Mouse (Mus musculus) limb, embryonic 10.5 days (tissue): Measurements from ENCODE around the gene Cux2. TPM values are rescaled to one million over a fixed set of nuclear protein-coding genes. Genes with fewer than 3 reads are reported as not detected.

Source experiments
- DNase-seq: peaks from one replicate; pipeline ENCODE4 v3.0.0-alpha.2; 2017; ENCODE audit warnings: low spot score
- H3K27ac ChIP-seq: fragments of 300-500 bp; sonication (generic); 2 replicates; pipeline ENCODE4 v1.5.1; 2016; ENCODE audit warnings: mild to moderate bottlenecking
- H3K27me3 ChIP-seq: fragments of 300-500 bp; sonication (generic); 2 replicates; pipeline ENCODE4 v1.6.1; 2016; ENCODE audit warnings: low read depth, mild to moderate bottlenecking; ENCODE audit not compliant: poor library complexity, severe bottlenecking
- H3K36me3 ChIP-seq: fragments of 300-500 bp; sonication (generic); 2 replicates; pipeline ENCODE4 v1.6.1; 2016; ENCODE audit warnings: mild to moderate bottlenecking, moderate library complexity
- H3K4me1 ChIP-seq: fragments of 300-500 bp; sonication (generic); 2 replicates; pipeline ENCODE4 v1.6.1; 2016
- H3K4me3 ChIP-seq: fragments of 300-500 bp; sonication (generic); 2 replicates; pipeline ENCODE4 v1.5.1; 2016; ENCODE audit warnings: mild to moderate bottlenecking, moderate library complexity
- H3K9me3 ChIP-seq: fragments of 300-500 bp; sonication (generic); replicated peaks from 2 replicates; pipeline ENCODE4 v1.6.1; 2016; ENCODE audit warnings: mild to moderate bottlenecking
- WGBS: fragments of 180-500 bp; shearing (Covaris S2); methylation state at CpG from one replicate; pipeline ENCODE4 v1.1.7; 2016; 5-methylcytosine and 5-hydroxymethylcytosine counted together
- polyA plus RNA-seq: library from polyadenylated mRNA; unstranded; fragments of >200 nt; fragmentation: Nextera tagmentation; extraction: Ambion mirVana; gene quantifications from 2 replicates; pipeline ENCODE4 v1.2.1, GENCODE M21; 2016

Gene Cux2
- polyA plus RNA-seq, 1 experiment from 2014 or later: 4.4 TPM

DNA sequence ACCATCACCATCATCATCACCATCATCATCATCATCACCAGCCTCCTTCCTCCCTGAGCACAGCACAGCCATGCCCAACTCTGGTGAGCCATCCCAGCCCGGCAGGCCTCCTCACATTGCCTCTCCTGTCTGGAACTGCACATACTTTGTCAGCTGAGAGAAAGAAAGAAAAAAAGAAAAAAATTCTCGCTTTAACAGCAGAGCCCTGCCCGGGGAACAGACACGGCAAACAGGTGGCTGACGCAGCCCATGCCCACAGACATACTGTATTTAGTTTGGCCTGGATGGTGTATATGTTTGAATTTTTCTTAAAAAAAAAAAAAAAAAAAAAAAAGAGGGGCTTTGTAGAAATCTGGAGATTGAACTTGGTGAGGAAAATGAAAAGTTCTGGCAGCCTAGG is 82.4 kb downstream of the Cux2 start:
- H3K27ac ChIP-seq: peak overlapping the region; percentile 77; the same call in 1 of the 2 replicates
- H3K4me3 ChIP-seq: no peak overlapping the region
- H3K27me3 ChIP-seq: 0 out of 2 replicates have a peak, but pooled peaks cover 4% of the 10 kb centered on the region
- DNase-seq: no peak
- H3K9me3 ChIP-seq: no peaks in the 10 kb centered on the region
- WGBS: 83% methylated on average over 5 of the region's 5 CpGs
- peaks cover 44% of the 10 kb centered on the region for H3K4me1 ChIP-seq
- H3K36me3 ChIP-seq: no peaks in the 10 kb centered on the region

DNA sequence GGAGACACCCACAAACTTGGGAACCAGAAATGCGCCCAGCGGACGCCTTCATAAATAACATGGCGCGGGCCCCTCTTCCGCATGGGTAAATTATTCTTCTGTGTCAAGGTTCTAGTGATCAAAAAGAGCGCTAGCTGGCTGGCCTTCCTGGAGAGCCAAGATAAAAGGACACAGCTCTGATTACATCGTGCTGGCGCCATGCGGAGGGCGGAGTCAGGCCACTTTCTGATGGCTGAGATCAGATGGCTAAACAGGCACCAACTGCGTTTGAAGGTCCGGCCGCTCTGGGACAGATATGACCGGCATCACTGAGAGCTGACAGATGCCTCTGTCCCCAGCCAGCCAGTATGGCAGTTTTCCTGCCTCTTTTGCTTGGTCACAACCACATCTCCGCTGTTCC is 83.0 kb downstream of the Cux2 start:
- peak overlapping the region; percentile 18 for H3K4me3 ChIP-seq
- 0 out of 2 replicates have a peak, but pooled peaks cover 4% of the 10 kb centered on the region for H3K27me3 ChIP-seq
- WGBS: 16% methylated on average over 16 of the region's 16 CpGs
- peak overlapping the region; percentile 77 for H3K27ac ChIP-seq
- H3K9me3 ChIP-seq: no peaks in the 10 kb centered on the region
- no peaks in the 10 kb centered on the region for H3K36me3 ChIP-seq
- H3K4me1 ChIP-seq: peaks cover 40% of the 10 kb centered on the region
- peak; percentile 68 for DNase-seq

DNA sequence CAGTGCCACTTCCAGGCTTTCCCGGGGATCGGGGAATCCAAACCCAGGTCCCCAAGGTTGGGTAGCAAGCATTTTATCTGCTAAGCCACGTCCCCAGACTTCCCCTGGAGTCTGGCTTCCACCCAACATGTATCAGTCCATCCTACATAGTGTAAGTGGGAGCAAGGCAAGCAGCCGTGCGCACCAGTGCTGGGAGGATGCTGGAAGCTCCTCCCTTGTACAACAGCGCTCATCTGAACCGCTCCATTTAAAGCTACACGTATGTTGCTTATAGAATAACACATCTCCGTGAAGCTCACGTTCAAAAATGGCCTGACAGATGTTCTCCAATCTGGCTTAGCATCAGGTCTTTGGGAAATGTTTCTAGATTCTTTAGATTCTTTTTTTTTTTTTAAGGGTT is 86.9 kb downstream of the Cux2 start:
- no peak for DNase-seq
- 0 out of 2 replicates have a peak, but pooled peaks cover 4% of the 10 kb centered on the region for H3K27me3 ChIP-seq
- no peaks in the 10 kb centered on the region for H3K9me3 ChIP-seq
- 89% methylated on average over 10 of the region's 10 CpGs for WGBS
- H3K4me3 ChIP-seq: no peak overlapping the region
- peaks cover 40% of the 10 kb centered on the region for H3K4me1 ChIP-seq
- no peak overlapping the region for H3K27ac ChIP-seq
- H3K36me3 ChIP-seq: no peaks in the 10 kb centered on the region

DNA sequence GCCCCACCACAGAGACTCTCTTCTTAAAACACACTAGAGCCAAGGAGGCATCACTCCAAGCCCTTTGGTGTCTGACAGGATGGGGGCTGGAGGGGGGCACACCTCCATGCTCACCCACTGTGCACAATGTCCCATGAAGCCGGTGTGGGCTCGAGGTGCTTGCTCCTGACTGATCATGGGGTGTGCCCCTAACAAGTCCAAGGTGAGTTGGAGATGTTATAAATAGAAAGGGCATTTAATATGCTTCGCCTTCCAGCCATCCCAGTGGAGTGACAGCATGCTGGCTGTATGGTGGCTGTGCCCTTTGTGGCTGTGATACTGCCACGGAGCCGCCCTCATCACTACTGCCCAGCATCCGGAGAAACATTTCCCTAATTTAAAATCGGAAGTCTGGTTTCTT is 87.5 kb downstream of the Cux2 start:
- Histone ChIP-seq H3K27ac (no peak overlapping the region), H3K4me3 (no peak overlapping the region), H3K9me3 (no peaks in the 10 kb centered on the region), H3K27me3 (0 out of 2 replicates have a peak, but pooled peaks cover 4% of the 10 kb centered on the region), H3K36me3 (no peaks in the 10 kb centered on the region), H3K4me1 (peaks cover 43% of the 10 kb centered on the region)
- WGBS: 91% methylated on average over 7 of the region's 7 CpGs
- DNase-seq: no peak

DNA sequence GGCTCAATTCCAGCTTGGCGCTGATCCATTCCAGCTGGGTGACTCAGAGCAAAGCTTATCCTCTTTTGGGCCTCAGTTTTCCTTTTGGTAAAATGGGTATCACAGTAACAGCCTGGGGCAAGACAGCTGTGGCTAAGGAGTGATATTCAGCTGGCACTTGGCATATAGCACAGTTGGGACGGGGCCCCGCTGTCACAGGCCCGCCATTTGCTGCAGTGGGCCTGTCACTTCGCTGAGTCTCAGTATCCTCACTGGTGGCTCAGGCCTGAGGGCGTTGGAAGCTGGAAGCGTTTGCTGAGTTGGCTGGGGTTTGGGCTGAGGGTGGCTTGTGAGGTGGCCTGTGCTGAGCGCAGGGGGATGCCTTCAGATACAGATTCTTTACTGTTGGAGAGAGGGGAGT is 88.6 kb downstream of the Cux2 start:
- no peak overlapping the region for H3K4me3 ChIP-seq
- no peak overlapping the region for H3K27ac ChIP-seq
- H3K27me3 ChIP-seq: 0 out of 2 replicates have a peak, but pooled peaks cover 4% of the 10 kb centered on the region
- H3K9me3 ChIP-seq: no peaks in the 10 kb centered on the region
- no peak for DNase-seq
- 77% methylated on average over 8 of the region's 8 CpGs for WGBS
- no peaks in the 10 kb centered on the region for H3K36me3 ChIP-seq
- peaks cover 41% of the 10 kb centered on the region for H3K4me1 ChIP-seq

DNA sequence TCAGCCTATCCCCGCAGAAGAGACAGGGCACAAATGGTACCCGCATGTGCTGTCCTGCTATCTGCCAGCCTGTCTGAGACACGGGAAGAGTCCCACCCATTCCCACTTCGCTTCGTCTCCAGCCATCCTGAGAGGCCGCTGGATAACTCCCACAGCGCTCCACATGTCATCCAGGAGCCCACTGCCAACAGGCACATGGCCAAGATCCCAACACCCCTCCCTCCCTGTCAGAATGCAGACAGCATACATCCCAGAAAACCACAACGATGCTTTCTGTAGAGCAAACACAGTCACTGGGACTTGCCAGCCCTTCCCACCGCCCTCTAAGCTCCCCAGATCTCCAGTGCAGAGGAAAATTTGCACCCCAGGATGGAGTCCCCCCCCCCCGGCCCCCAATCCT is 90.2 kb downstream of the Cux2 start:
- Histone ChIP-seq H3K36me3 (no peaks in the 10 kb centered on the region), H3K4me1 (peaks cover 39% of the 10 kb centered on the region), H3K9me3 (no peaks in the 10 kb centered on the region), H3K27ac (no peak overlapping the region; the same call in 1 of the 2 replicates), H3K4me3 (no peak overlapping the region), H3K27me3 (0 out of 2 replicates have a peak, but pooled peaks cover 4% of the 10 kb centered on the region)
- no peak for DNase-seq
- WGBS: 80% methylated on average over 10 of the region's 10 CpGs

DNA sequence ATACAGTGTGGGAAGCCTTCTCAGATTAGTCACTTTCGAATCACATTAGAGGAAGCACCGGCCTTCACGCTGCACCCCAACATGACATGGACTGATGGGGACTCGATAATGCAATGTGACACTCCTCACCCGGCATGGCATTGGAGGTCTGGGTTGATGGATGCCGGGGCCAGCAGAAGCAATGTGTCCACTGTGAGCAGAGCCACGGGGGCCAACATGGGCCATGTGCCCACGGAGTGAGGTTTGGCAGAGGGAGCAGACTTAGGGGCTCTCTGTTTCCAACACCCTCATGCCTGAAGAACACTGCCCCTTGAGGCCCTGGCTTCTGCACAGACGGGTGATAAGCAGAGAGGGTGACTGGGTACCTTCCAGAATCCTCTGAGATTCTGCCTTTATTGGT is 91.4 kb downstream of the Cux2 start:
- no peak for DNase-seq
- Histone ChIP-seq H3K36me3 (no peaks in the 10 kb centered on the region), H3K4me1 (peaks cover 39% of the 10 kb centered on the region), H3K4me3 (no peak overlapping the region), H3K27me3 (0 out of 2 replicates have a peak, but pooled peaks cover 1% of the 10 kb centered on the region), H3K27ac (no peak overlapping the region), H3K9me3 (no peaks in the 10 kb centered on the region)
- 78% methylated on average over 9 of the region's 9 CpGs for WGBS

DNA sequence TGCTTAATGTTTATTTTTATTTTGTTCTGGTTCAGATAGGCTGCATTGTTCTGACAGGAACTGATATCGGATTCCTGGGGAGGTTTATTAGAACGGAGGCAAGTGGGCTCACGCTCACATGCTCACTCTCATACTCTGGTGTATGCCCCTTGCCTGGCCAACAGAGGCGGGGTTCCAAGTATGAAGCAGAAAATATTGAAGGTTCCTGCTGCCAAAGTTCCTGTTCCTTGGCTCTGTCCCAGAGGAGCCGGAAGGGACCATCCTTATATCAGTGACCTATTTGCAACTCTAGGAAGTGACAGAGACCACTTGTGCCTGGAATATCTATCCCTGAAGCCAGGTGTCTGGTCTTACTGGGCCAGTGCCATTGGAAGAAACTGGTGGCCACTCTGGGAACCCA is 94.1 kb downstream of the Cux2 start:
- Histone ChIP-seq H3K27me3 (no peaks in the 10 kb centered on the region), H3K27ac (no peak overlapping the region), H3K36me3 (no peaks in the 10 kb centered on the region), H3K4me1 (peaks cover 48% of the 10 kb centered on the region), H3K9me3 (no peaks in the 10 kb centered on the region), H3K4me3 (no peak overlapping the region)
- WGBS: 91% methylated on average over 5 of the region's 5 CpGs
- no peak for DNase-seq

DNA sequence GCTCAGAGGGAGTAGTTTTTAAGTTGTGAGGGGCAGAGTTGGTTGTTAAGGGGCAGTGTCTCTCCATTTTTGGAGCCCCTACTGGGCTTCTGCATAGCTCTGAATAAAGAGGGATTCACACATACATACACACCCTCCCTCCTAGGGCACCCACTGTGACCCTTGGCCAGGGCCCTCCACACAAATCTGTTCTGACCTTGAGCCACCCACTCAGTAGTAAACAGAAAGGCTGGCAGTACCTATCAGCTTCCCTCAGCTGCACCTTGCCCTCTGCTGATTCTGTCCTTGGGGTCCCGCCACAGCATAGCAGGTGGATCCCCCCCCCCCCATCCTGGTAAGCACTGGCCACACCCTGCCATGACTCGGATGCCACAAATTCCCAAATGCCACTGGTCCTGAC is 99.7 kb downstream of the Cux2 start:
- peak overlapping the region; percentile 14; the same call in 1 of the 2 replicates for H3K27ac ChIP-seq
- DNase-seq: no peak
- peaks cover 58% of the 10 kb centered on the region for H3K4me1 ChIP-seq
- no peak overlapping the region for H3K4me3 ChIP-seq
- no peaks in the 10 kb centered on the region for H3K36me3 ChIP-seq
- no peaks in the 10 kb centered on the region for H3K9me3 ChIP-seq
- peaks cover 27% of the 10 kb centered on the region; the same call in 1 of the 2 replicates for H3K27me3 ChIP-seq
- WGBS: 68% methylated on average over 2 of the region's 2 CpGs

DNA sequence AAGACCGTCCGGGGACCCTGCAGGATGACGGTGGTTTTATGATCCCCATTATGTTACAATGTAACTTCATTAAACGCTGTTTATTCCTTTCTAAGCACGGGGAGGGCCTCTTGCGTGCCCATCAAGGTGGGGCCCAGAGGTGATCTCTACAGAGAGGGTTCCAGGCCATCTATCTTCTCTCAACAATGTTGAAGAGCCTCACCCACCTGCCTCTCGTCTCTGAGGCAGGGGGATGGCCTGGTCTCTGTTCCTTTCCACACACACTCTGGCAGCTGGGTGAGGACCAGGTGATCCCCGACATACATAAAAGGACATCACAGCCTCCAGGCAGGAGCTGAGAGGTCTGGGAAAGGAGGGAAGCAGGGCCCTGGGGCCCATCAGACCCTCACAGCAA is 100.9 kb downstream of the Cux2 start:
- Histone ChIP-seq H3K27ac (peak overlapping the region; percentile 76), H3K4me1 (peaks cover 51% of the 10 kb centered on the region), H3K27me3 (peaks cover 27% of the 10 kb centered on the region; the same call in 1 of the 2 replicates), H3K9me3 (no peaks in the 10 kb centered on the region), H3K4me3 (peak overlapping the region; percentile 48), H3K36me3 (no peaks in the 10 kb centered on the region)
- DNase-seq: no peak
- 10% methylated on average over 8 of the region's 8 CpGs for WGBS

DNA sequence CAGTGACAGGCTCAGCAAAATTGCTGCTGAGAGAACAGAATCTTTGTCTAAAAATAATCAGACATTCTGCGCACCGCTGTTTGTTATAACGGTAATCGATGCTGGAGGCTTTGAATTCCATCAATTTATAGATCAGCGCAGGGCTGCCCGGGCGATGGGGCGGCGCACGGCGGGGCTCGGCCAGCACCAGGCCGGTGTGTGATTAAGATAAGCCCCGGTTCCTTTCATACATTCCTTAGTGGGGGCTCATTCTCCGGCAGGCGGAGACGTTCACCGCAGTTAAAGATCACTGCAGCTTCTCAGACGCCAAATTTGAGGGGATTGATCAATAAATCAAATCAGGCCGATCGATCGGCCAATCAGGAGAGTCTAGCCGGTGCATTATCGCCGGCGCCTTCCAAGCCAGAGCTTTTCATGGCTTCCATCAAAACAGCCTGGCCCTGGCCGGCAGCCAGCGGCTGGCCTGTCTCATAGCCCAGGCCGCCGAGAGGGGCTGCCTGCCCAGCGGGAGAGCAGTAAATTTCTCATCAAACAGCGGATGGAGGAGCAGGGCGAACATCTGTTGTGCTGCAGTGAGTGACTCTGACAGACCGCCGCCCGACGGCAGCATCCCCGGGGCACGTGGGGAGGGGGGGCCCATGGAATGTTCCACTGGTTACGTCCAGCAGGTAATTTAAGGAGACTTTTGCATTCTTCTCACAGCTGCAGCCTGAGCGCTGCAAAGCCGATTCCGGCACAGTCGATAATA is 101.4 kb downstream of the Cux2 start:
- DNase-seq: peak; percentile 88
- peaks cover 51% of the 10 kb centered on the region for H3K4me1 ChIP-seq
- no peaks in the 10 kb centered on the region for H3K36me3 ChIP-seq
- H3K4me3 ChIP-seq: peak overlapping the region; percentile 48
- 3% methylated on average over 44 of the region's 44 CpGs for WGBS
- no peaks in the 10 kb centered on the region for H3K9me3 ChIP-seq
- peak overlapping the region; percentile 76 for H3K27ac ChIP-seq
- peaks cover 27% of the 10 kb centered on the region; the same call in 1 of the 2 replicates for H3K27me3 ChIP-seq

DNA sequence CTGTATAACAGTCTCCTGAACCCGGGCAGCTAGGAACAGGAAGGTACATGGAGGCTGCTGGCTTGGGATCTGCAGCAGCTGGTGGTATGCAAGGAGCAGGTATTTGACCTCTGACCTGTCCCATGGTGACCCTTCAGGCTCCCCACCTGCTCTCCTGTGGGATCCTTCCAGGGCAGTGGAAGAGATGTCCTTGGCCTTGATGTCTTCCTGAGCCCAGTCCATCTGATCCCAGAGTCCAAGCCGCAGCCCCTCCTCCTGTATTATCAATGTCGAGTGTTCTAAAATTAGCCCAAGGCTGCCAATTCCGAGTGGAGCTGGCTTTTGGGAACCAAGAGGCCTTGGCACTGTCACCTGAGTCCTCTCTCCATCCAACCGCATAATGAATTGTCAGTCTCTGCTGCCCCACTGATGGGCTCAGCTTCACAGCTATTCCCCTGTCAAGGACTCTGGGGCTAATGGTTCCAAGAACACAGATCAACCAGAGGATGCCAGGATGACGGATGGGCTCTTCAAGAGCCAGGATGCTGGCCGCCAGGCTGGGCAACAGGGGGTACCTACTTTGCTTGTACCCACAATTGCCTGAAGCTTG is 103.2 kb downstream of the Cux2 start:
- Histone ChIP-seq H3K4me1 (peaks cover 45% of the 10 kb centered on the region), H3K27me3 (peaks cover 27% of the 10 kb centered on the region; the same call in 1 of the 2 replicates), H3K4me3 (no peak overlapping the region), H3K36me3 (no peaks in the 10 kb centered on the region), H3K27ac (peak overlapping the region; percentile 46; the same call in 1 of the 2 replicates), H3K9me3 (no peaks in the 10 kb centered on the region)
- WGBS: 83% methylated on average over 7 of the region's 7 CpGs
- no peak for DNase-seq

DNA sequence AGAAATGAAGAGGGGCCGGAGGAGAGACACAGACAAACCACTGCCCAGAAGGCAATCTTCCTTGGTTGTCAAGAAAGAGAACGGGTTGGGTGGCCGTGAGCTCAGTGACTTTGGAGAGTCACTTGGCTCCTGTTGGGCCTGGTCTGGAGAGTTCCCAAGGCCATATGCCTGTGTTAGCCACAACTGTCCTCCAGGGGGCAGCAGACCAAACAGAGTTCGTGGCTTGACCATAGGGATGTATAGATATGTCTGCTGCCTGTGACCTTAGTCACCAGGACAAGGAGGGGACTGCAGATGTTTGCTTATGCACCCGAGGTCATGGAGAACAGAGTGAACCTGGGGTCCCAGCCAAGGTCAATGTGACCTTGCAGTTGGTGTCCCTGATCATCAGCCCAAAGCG is 104.1 kb downstream of the Cux2 start:
- H3K36me3 ChIP-seq: no peaks in the 10 kb centered on the region
- H3K9me3 ChIP-seq: no peaks in the 10 kb centered on the region
- WGBS: 53% methylated on average over 6 of the region's 6 CpGs
- DNase-seq: peak; percentile 84
- H3K4me1 ChIP-seq: peaks cover 47% of the 10 kb centered on the region
- H3K27ac ChIP-seq: no peak overlapping the region
- peaks cover 27% of the 10 kb centered on the region; the same call in 1 of the 2 replicates for H3K27me3 ChIP-seq
- no peak overlapping the region for H3K4me3 ChIP-seq
